Mouse (Mus musculus): Measurements from ENCODE around the gene Sept5.

GRCm38 (mm10) chr16:18642291-18642690, 12.5 kb upstream of the Sept5 start:
- TF ChIP-seq CTCF (IDR thresholded peaks at IDR 0.05; ENCODE audit: low read depth, low read length) = no peak
- no peak for TF ChIP-seq POLR2A (IDR thresholded peaks at IDR 0.05; ENCODE audit: borderline replicate concordance, low read depth, low read length)

All from bone marrow macrophage, adult 2 months (primary cell).